In genomic region chr3:86804265-86804664, GRCm38 (mm10) we compare ENCODE assay signal across 20 mouse cellular contexts.
DNase-seq lines count a peak whose midpoint lies in the region; ATAC-seq lines count a peak whose summit lies in the region.
"Had no signal": no experiment of that assay in that cellular context is flagged by ENCODE, and none has a peak within 500 bp of the region (broad histone marks: within the 10 kb centered on the region; RNA-seq: fewer than 3 reads in every experiment).

No protein-coding gene starts in this region.

- no peaks in the 10 kb centered on the region for H3K36me3 ChIP-seq in heart, embryonic 10.5 days
- H3K36me3 ChIP-seq in midbrain, embryonic 13.5 days, result peaks cover 49% of the 10 kb centered on the region
- no peaks in the 10 kb centered on the region; the same call in 1 of the 2 replicates for H3K36me3 ChIP-seq in midbrain, embryonic 11.5 days (ENCODE audit: control insufficient read depth, insufficient read depth, low read length)
- no peaks in the 10 kb centered on the region for H3K36me3 ChIP-seq in intestine, embryonic 15.5 days
- H3K36me3 ChIP-seq: liver, embryonic 15.5 days had no signal

- WGBS in heart, embryonic 10.5 days, result 73% methylated on average over 9 of the region's 9 CpGs
- WGBS in midbrain, embryonic 13.5 days, result 91% methylated on average over 9 of the region's 9 CpGs
- 92% methylated on average over 9 of the region's 9 CpGs for WGBS in midbrain, embryonic 11.5 days
- 88% methylated on average over 9 of the region's 9 CpGs for WGBS in intestine, embryonic 15.5 days

- no peak overlapping the region for H3K4me2 ChIP-seq in midbrain, embryonic 13.5 days (replicated peaks)
- no peak overlapping the region for H3K4me2 ChIP-seq in midbrain, embryonic 11.5 days
- H3K4me2 ChIP-seq in intestine, embryonic 15.5 days (replicated peaks), result no peak overlapping the region
- H3K4me2 ChIP-seq: forebrain, embryonic 15.5 days; heart, embryonic 11.5 days; liver, embryonic 15.5 days; midbrain, embryonic 15.5 days had no signal

- H3K4me3 ChIP-seq in heart, embryonic 10.5 days, result no peak overlapping the region
- H3K4me3 ChIP-seq in midbrain, embryonic 13.5 days (replicated peaks), result no peak overlapping the region
- H3K4me3 ChIP-seq in midbrain, embryonic 11.5 days (ENCODE audit: low read depth, low read length), result no peak overlapping the region
- H3K4me3 ChIP-seq in intestine, embryonic 15.5 days (replicated peaks), result no peak overlapping the region
- H3K4me3 ChIP-seq: embryonic facial prominence, embryonic 10.5 days; forebrain, embryonic 15.5 days; liver, embryonic 15.5 days; midbrain, embryonic 15.5 days had no signal

- H3K27ac ChIP-seq in heart, embryonic 10.5 days, result 0 out of 2 replicates have a peak overlapping the region, but pooled peaks have one; percentile 10
- H3K27ac ChIP-seq in midbrain, embryonic 13.5 days, result 0 out of 2 replicates have a peak overlapping the region, but pooled peaks have one; percentile 35
- no peak overlapping the region for H3K27ac ChIP-seq in midbrain, embryonic 11.5 days (ENCODE audit: low read depth, low read length)
- no peak overlapping the region for H3K27ac ChIP-seq in intestine, embryonic 15.5 days
- H3K27ac ChIP-seq: forebrain, embryonic 15.5 days; liver, embryonic 15.5 days; midbrain, embryonic 15.5 days had no signal

- H3K9me3 ChIP-seq in heart, embryonic 10.5 days, result no peaks in the 10 kb centered on the region
- H3K9me3 ChIP-seq in midbrain, embryonic 13.5 days, result no peaks in the 10 kb centered on the region
- no peaks in the 10 kb centered on the region for H3K9me3 ChIP-seq in midbrain, embryonic 11.5 days (ENCODE audit: control insufficient read depth, low read length)
- no peaks in the 10 kb centered on the region for H3K9me3 ChIP-seq in intestine, embryonic 15.5 days
- H3K9me3 ChIP-seq: embryonic facial prominence, embryonic 10.5 days; forebrain, embryonic 15.5 days; liver, embryonic 15.5 days; midbrain, embryonic 15.5 days had no signal

- H3K27me3 ChIP-seq in heart, embryonic 10.5 days (ENCODE audit: insufficient read depth, poor library complexity, severe bottlenecking), result no peaks in the 10 kb centered on the region
- H3K27me3 ChIP-seq in midbrain, embryonic 13.5 days, result no peaks in the 10 kb centered on the region
- H3K27me3 ChIP-seq in midbrain, embryonic 11.5 days (ENCODE audit: control insufficient read depth, insufficient read depth, low read length), result no peaks in the 10 kb centered on the region
- no peaks in the 10 kb centered on the region for H3K27me3 ChIP-seq in intestine, embryonic 15.5 days (replicated peaks)
- H3K27me3 ChIP-seq: forebrain, embryonic 15.5 days; liver, embryonic 15.5 days; midbrain, embryonic 15.5 days; Patski had no signal

- intact Hi-C loops in heart, postnatal 14 days (cut with DNase I), result no loop called here

- peaks cover 19% of the 10 kb centered on the region for H3K4me1 ChIP-seq in heart, embryonic 10.5 days
- peaks cover 6% of the 10 kb centered on the region; the same call in 1 of the 2 replicates for H3K4me1 ChIP-seq in midbrain, embryonic 13.5 days (replicated peaks)
- H3K4me1 ChIP-seq in midbrain, embryonic 11.5 days (ENCODE audit: control insufficient read depth, insufficient read depth, low read length), result 0 out of 2 replicates have a peak, but pooled peaks cover 3% of the 10 kb centered on the region
- H3K4me1 ChIP-seq in intestine, embryonic 15.5 days (replicated peaks), result no peaks in the 10 kb centered on the region
- H3K4me1 ChIP-seq: forebrain, embryonic 15.5 days; midbrain, embryonic 15.5 days had no signal

- no peak for DNase-seq in heart, embryonic 10.5 days (ENCODE audit: low spot score)
- DNase-seq in heart, postnatal 14 days, result no peak
- DNase-seq in midbrain, embryonic 11.5 days (ENCODE audit: low spot score, missing footprints), result no peak
- DNase-seq in layer of hippocampus, postnatal 36 days, result peak; percentile 59 to 65
- peak; percentile 51 for DNase-seq in right cerebral cortex, postnatal 25 days
- DNase-seq in ovary, postnatal 14 days (ENCODE audit: low spot score), result no peak
- DNase-seq: adrenal gland, postnatal 25 days; gastrocnemius, postnatal 14 days; heart, postnatal 36 days; thymus, postnatal 4 days had no signal

- no peak for ATAC-seq in midbrain, embryonic 13.5 days
- ATAC-seq in midbrain, embryonic 11.5 days (ENCODE audit: low FRiP score), result no peak
- ATAC-seq in intestine, embryonic 15.5 days, result no peak
- ATAC-seq: activated CD4-positive, CD25-positive, alpha-beta regulatory T cell, adult 4 months; forebrain, embryonic 15.5 days; lung, postnatal 0 days; midbrain, embryonic 15.5 days; Patski had no signal

- H3K9ac ChIP-seq in midbrain, embryonic 13.5 days (replicated peaks), result no peak overlapping the region
- no peak overlapping the region for H3K9ac ChIP-seq in midbrain, embryonic 11.5 days (ENCODE audit: low read length)
- no peak overlapping the region for H3K9ac ChIP-seq in intestine, embryonic 15.5 days
- H3K9ac ChIP-seq: forebrain, embryonic 15.5 days; liver, embryonic 15.5 days; midbrain, embryonic 15.5 days had no signal

Comparison
In these comparisons a context has a peak if more than half of its experiments do, and no peak if none do; other contexts are left out.
1. H3K27ac ChIP-seq: peak in heart, embryonic 10.5 days (single experiment) and midbrain, embryonic 13.5 days (single experiment); none in midbrain, embryonic 11.5 days (single experiment) and intestine, embryonic 15.5 days (single experiment).
2. DNase-seq: peak in layer of hippocampus, postnatal 36 days (2 of 2) and right cerebral cortex, postnatal 25 days (single experiment); none in heart, embryonic 10.5 days (single experiment), heart, postnatal 14 days (0 of 2), midbrain, embryonic 11.5 days (single experiment) and ovary, postnatal 14 days (single experiment).